Mouse (Mus musculus) liver, embryonic 14.5 days (tissue): ENCODE measurements around the gene Mkks. TPM values are rescaled to one million over a fixed set of nuclear protein-coding genes. Genes with fewer than 3 reads are reported as not detected.

Experiments
- ATAC-seq: fragments of 200-750 bp; cut with Nextera tagmentation; 2 replicates; pipeline ENCODE4 v1.8.0; 2017; ENCODE audit warnings: moderate number of reproducible peaks, mild to moderate bottlenecking, moderate library complexity; ENCODE audit not compliant: insufficient read depth
- DNase-seq, 3 experiments: peaks; one replicate each; pipeline ENCODE4 v3.0.0-alpha.2; 2012 to 2013; ENCODE audit warnings: low read depth in 3 of 3, low spot score in 3 of 3
- H3K27ac ChIP-seq: fragments of 300-500 bp; sonication (generic); 2 replicates; pipeline ENCODE4 v1.5.1; 2014; ENCODE audit warnings: moderate library complexity, mild to moderate bottlenecking, control low read depth, inconsistent platforms
- H3K27me3 ChIP-seq: fragments of 300-500 bp; sonication (generic); 2 replicates; pipeline ENCODE4 v1.6.1; 2014; ENCODE audit warnings: mild to moderate bottlenecking, low read length, moderate library complexity; ENCODE audit not compliant: control insufficient read depth, insufficient read depth
- H3K36me3 ChIP-seq: fragments of 300-500 bp; sonication (generic); replicated peaks from 2 replicates; pipeline ENCODE4 v1.6.1; 2014; ENCODE audit warnings: low read depth; ENCODE audit not compliant: control insufficient read depth, insufficient read depth
- H3K4me1 ChIP-seq, 2 experiments: fragments of 200-500 bp in 1 of 2; fragments of 300-500 bp in 1 of 2; sonication (generic) in 1 of 2; replicated peaks; 2 replicates each; pipeline ENCODE4 v1.6.1; 2012 to 2014; ENCODE audit warnings: antibody characterized with exemption in 1 of 2, inconsistent platforms in 1 of 2, low read length in 1 of 2; ENCODE audit not compliant: control insufficient read depth in 2 of 2, insufficient read depth in 2 of 2
- H3K4me2 ChIP-seq: fragments of 300-500 bp; sonication (generic); 2 replicates; pipeline ENCODE4 v1.6.1; 2014; ENCODE audit warnings: low read depth, mild to moderate bottlenecking, control low read depth, moderate library complexity
- H3K4me3 ChIP-seq, 2 experiments: fragments of 200-500 bp in 1 of 2; fragments of 300-500 bp in 1 of 2; sonication (generic) in 1 of 2; 2 replicates each; pipeline ENCODE4 v1.5.1; 2012 to 2014; ENCODE audit warnings: low read depth in 2 of 2, low read length in 2 of 2, mild to moderate bottlenecking in 2 of 2, control low read depth in 1 of 2, inconsistent platforms in 1 of 2, moderate library complexity in 1 of 2; ENCODE audit not compliant: insufficient read depth in 1 of 2
- H3K9ac ChIP-seq: fragments of 300-500 bp; sonication (generic); replicated peaks from 2 replicates; pipeline ENCODE4 v1.6.1; 2014; ENCODE audit warnings: mild to moderate bottlenecking, control low read depth, moderate library complexity
- H3K9me3 ChIP-seq: fragments of 300-500 bp; sonication (generic); 2 replicates; pipeline ENCODE4 v1.6.1; 2016; ENCODE audit warnings: low read length, mixed read lengths; ENCODE audit not compliant: control insufficient read depth
- CTCF ChIP-seq: IDR thresholded peaks from 2 replicates; pipeline ENCODE4 v1.5.1; 2016; ENCODE audit warnings: antibody characterized with exemption, low read depth, control low read depth
- EP300 ChIP-seq: IDR thresholded peaks from 2 replicates; pipeline ENCODE4 v1.6.1; 2016; ENCODE audit warnings: antibody characterized with exemption, low read depth
- WGBS: fragments of 180-500 bp; shearing (Covaris S2); extraction: QIAGEN DNeasy Blood & Tissue Kit; methylation state at CpG from one replicate; pipeline ENCODE4 v1.1.7; 2014; ENCODE audit not compliant: insufficient replicate concordance; 5-methylcytosine and 5-hydroxymethylcytosine counted together
- polyA plus RNA-seq, 2 experiments: library from polyadenylated mRNA; depleted of rRNA in 1 of 2; stranded (reverse) in 1 of 2; unstranded in 1 of 2; fragments of >200 nt; fragmentation: Nextera tagmentation in 1 of 2; extraction: Ambion mirVana in 1 of 2; gene quantifications; 2 replicates each; pipeline versions ENCODE4 v1.2.1 to v1.2.3; 2012 to 2014

Gene Mkks
- polyA plus RNA-seq (2012; rRNA removed) = 2.6 and 2.9 TPM in 2 replicates
- 4.0 TPM in 2 replicates for polyA plus RNA-seq (2014; fragmentation: Nextera tagmentation; extraction: Ambion mirVana)

GRCm38 (mm10) chr2:136891068-136891950 lies at the start of gene Mkks, which contains the start of the genes Slx4ip and AL731706.1:
Mkks (minus strand) TSS chr2:136891389.
Slx4ip (plus strand) TSS chr2:136891218.
AL731706.1 (minus strand) TSS chr2:136891389.
- Histone ChIP-seq H3K9me3 (no peaks in the 10 kb centered on the region), H3K9ac (peak within 1 kb of the TSS; percentile 83), H3K4me3 (peak within 1 kb of the TSS; percentile 61 to 100), H3K27me3 (no peaks in the 10 kb centered on the region), H3K4me1 (peaks cover 14% of the 10 kb centered on the region in 2 experiments), H3K27ac (peak within 1 kb of the TSS; percentile 84), H3K4me2 (peak within 1 kb of the TSS; percentile 78), H3K36me3 (no peaks in the 10 kb centered on the region)
- ATAC-seq (peak; percentile 92), DNase-seq (peak; percentile 99)
- WGBS = under 1% methylated on average over 49 of the region's 49 CpGs
- TF ChIP-seq CTCF (peak; percentile 17; the same call in 1 of the 2 replicates), EP300 (no peak; the same call in 1 of the 2 replicates)

GRCm38 (mm10) chr2:136938249-136938648 lies 47.1 kb upstream of the Mkks start:
- no peaks in the 10 kb centered on the region for H3K9me3 ChIP-seq
- H3K36me3 ChIP-seq = no peaks in the 10 kb centered on the region; the same call in 1 of the 2 replicates
- no peak overlapping the region for H3K4me3 ChIP-seq
- WGBS = 60% methylated on average over 1 of the region's 1 CpGs
- TF ChIP-seq EP300 (no peak), CTCF (no peak)
- ATAC-seq (no peak), DNase-seq (no peak)
- H3K27me3 ChIP-seq = no peaks in the 10 kb centered on the region
- H3K4me2 ChIP-seq = no peak overlapping the region
- H3K4me1 ChIP-seq = no peaks in the 10 kb centered on the region
- no peak overlapping the region for H3K9ac ChIP-seq
- no peak overlapping the region for H3K27ac ChIP-seq

- TF ChIP-seq CTCF (no peak), EP300 (no peak)
- Histone ChIP-seq H3K9me3 (no peaks in the 10 kb centered on the region), H3K27ac (no peak overlapping the region), H3K9ac (no peak overlapping the region), H3K27me3 (no peaks in the 10 kb centered on the region), H3K36me3 (no peaks in the 10 kb centered on the region; the same call in 1 of the 2 replicates), H3K4me1 (no peaks in the 10 kb centered on the region), H3K4me2 (no peak overlapping the region), H3K4me3 (no peak overlapping the region)
- no peak for DNase-seq
- no peak for ATAC-seq
- WGBS = 52% methylated on average over 4 of the region's 4 CpGs
Measured at GRCm38 (mm10) chr2:136936391-136937288, 45.5 kb upstream of the Mkks start.

GRCm38 (mm10) chr2:136921003-136921408 lies 29.8 kb upstream of the Mkks start:
- Histone ChIP-seq H3K4me3 (0 out of 4 replicates have a peak overlapping the region, but pooled peaks of 1 of the 2 experiments have one; percentile 2), H3K9me3 (no peaks in the 10 kb centered on the region), H3K4me2 (peak overlapping the region; percentile 44), H3K36me3 (no peaks in the 10 kb centered on the region), H3K27me3 (no peaks in the 10 kb centered on the region), H3K27ac (peak overlapping the region; percentile 75), H3K9ac (no peak overlapping the region; the same call in 1 of the 2 replicates), H3K4me1 (peaks cover 13 to 18% of the 10 kb centered on the region in 2 experiments)
- DNase-seq = peak; percentile 57 to 69 (median 68)
- peak; percentile 97 for ATAC-seq
- TF ChIP-seq EP300 = peak; percentile 36; the same call in 1 of the 2 replicates
- TF ChIP-seq CTCF = no peak
- WGBS = 30% methylated on average over 4 of the region's 4 CpGs
